Mouse (Mus musculus) C2C12 (cell line): ENCODE data around the gene Mettl27. TPM values are rescaled to one million over a fixed set of nuclear protein-coding genes. Genes with fewer than 3 reads are reported as not detected.
"Not testable (repeated sequence)": the region's sequence is repeated elsewhere in the genome, so short reads cannot be mapped to it uniquely, and the experiment has no call there.

Experiments
- H3K27me3 ChIP-seq: one replicate; pipeline ENCODE4 v1.6.1; 2011; ENCODE audit not compliant: control insufficient read depth, insufficient read depth, insufficient read length
- H3K36me3 ChIP-seq: one replicate; pipeline ENCODE4 v1.6.1; 2011; ENCODE audit not compliant: control insufficient read depth, insufficient read depth
- H3K4me3 ChIP-seq: one replicate; pipeline ENCODE4 v1.5.1; 2011; ENCODE audit warnings: mild to moderate bottlenecking, control low read depth; ENCODE audit not compliant: poor library complexity, insufficient read depth, severe bottlenecking
- H3K79me2 ChIP-seq: one replicate; pipeline ENCODE4 v1.6.1; 2011; ENCODE audit not compliant: control insufficient read depth, insufficient read depth
- H3K79me3 ChIP-seq: one replicate; pipeline ENCODE4 v1.6.1; 2011; ENCODE audit warnings: low read depth, control low read depth
- H3ac ChIP-seq: one replicate; pipeline ENCODE3; 2011; ENCODE audit warnings: low read depth; ENCODE audit not compliant: control insufficient read depth, insufficient read length
- CEBPB ChIP-seq: IDR thresholded peaks from one replicate; pipeline ENCODE4 v1.6.1; 2011; ENCODE audit warnings: low read depth, mild to moderate bottlenecking, control low read depth, moderate library complexity
- CTCF ChIP-seq: IDR thresholded peaks from one replicate; pipeline ENCODE4 v1.5.1; 2011; ENCODE audit not compliant: control insufficient read depth, insufficient read depth, insufficient read length
- FOSL1 ChIP-seq: IDR thresholded peaks from one replicate; pipeline ENCODE4 v1.8.0; 2011; ENCODE audit warnings: mild to moderate bottlenecking, low read length; ENCODE audit not compliant: poor library complexity, insufficient read depth, severe bottlenecking
- MAX ChIP-seq: IDR thresholded peaks from one replicate; pipeline ENCODE4 v1.6.1; 2011; ENCODE audit warnings: mild to moderate bottlenecking, control low read depth
- MYOD1 ChIP-seq: IDR thresholded peaks from one replicate; pipeline ENCODE4 v1.6.1; 2011; ENCODE audit warnings: low read depth; ENCODE audit not compliant: control insufficient read depth, insufficient read length
- MYOG ChIP-seq: IDR thresholded peaks from one replicate; pipeline ENCODE4 v1.6.1; 2011; ENCODE audit not compliant: control insufficient read depth, insufficient read length; ENCODE audit errors: extremely low read depth
- USF1 ChIP-seq: IDR thresholded peaks from one replicate; pipeline ENCODE4 v1.6.1; 2011; ENCODE audit warnings: low read depth, mild to moderate bottlenecking, control low read depth, moderate library complexity
- polyA plus RNA-seq: library from polyadenylated mRNA; unstranded; fragments of >200 nt; fragmentation: generic; extraction: Trizol; gene quantifications from one replicate; pipeline ENCODE4 v1.2.1, GENCODE M21; 2012; ENCODE audit warnings: missing spikeins

The Mettl27 gene
- polyA plus RNA-seq, 1 experiment, result 4.3 TPM

DNA sequence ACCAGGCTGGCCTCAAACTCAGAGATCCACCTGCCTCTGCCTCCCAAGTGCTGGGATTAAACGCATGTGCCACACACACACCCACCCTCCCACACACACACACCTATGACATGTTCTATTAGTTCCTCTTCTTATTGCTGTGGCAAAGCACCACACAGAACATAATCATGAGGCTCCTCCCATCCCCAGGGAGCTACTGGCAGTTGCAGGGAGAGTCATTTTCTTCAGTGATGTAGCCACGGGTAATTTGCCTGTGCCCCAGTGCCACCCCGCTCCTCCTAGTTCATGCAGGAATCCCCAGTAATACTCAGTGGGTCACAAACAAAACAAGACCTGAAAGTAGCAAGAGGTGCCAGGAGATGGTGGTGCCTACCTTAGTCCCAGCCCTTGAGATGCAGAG lies 2.5 kb downstream of the Mettl27 start:
- H3K36me3 ChIP-seq, result no peaks in the 10 kb centered on the region
- no peaks in the 10 kb centered on the region for H3K79me3 ChIP-seq
- TF ChIP-seq MAX (no peak), USF1 (no peak), CTCF (no peak)
- H3ac ChIP-seq, result no peak overlapping the region
- H3K79me2 ChIP-seq, result no peaks in the 10 kb centered on the region
- H3K4me3 ChIP-seq, result no peak overlapping the region
- no peaks in the 10 kb centered on the region for H3K27me3 ChIP-seq

- no peaks in the 10 kb centered on the region for H3K79me2 ChIP-seq
- no peak overlapping the region for H3K4me3 ChIP-seq
- no peaks in the 10 kb centered on the region for H3K36me3 ChIP-seq
- TF ChIP-seq CEBPB (no peak), USF1 (no peak)
- no peaks in the 10 kb centered on the region for H3K79me3 ChIP-seq
- no peaks in the 10 kb centered on the region for H3K27me3 ChIP-seq
- no peak overlapping the region for H3ac ChIP-seq
Measured at GRCm38 (mm10) chr5:134936051-134936450, 3.9 kb downstream of the Mettl27 start.

DNA sequence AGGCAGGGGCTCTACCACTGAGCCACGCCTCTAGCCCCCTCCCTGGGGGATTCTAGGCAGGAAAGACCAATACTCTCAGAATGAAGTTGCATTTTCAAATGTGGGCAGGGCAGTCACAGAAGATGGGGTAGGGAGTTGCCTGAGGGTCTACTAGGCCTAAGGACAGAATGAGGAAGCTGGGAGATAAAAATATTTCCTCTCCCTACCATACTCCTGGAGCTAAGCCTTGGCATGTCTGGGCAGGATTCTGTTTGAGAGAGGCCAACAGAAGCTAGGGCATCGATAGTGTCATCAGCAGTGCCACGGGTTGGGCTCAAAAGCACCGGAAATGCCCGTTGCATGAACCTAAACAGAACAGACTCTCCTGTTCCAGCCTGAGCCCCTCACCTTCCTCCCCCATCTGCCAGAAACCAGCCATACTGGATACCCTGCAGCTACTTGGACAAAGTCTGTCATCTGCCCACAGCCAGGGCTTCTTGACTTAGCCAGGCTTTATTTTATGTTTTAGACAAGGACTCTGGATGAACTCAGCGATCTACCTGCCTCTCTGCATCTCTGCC lies 4.5 kb downstream of the Mettl27 start:
- H3K79me2 ChIP-seq, result no peaks in the 10 kb centered on the region
- H3K27me3 ChIP-seq, result no peaks in the 10 kb centered on the region
- H3K79me3 ChIP-seq, result no peaks in the 10 kb centered on the region
- no peak overlapping the region for H3ac ChIP-seq
- H3K4me3 ChIP-seq, result no peak overlapping the region
- H3K36me3 ChIP-seq, result no peaks in the 10 kb centered on the region
- TF ChIP-seq MAX (no peak), MYOG (no peak), CTCF (no peak), MYOD1 (no peak), USF1 (no peak), FOSL1 (no peak), CEBPB (no peak)

DNA sequence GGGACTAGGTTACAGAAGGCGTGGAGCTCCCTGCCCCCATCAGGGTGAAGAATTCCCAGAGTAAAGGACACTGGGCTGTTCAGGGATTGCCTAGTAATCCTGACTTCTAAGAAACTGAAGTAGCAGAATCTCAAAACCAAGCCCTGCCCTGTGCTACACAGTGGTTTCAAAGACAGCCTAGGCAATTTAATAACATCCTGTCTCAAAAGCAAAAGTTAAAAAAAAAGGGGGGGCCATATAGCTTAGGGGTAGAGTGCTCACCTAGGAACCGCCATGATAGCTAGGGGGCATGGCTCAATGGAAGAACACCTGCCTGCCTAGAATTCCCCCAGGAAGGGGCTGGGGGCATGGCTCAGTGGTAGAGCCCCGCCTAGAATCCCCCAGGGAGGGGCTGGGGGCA lies 6.9 kb downstream of the Mettl27 start:
- Histone ChIP-seq H3K36me3 (no peaks in the 10 kb centered on the region), H3K27me3 (no peaks in the 10 kb centered on the region), H3K79me2 (no peaks in the 10 kb centered on the region), H3ac (no peak overlapping the region), H3K4me3 (no peak overlapping the region), H3K79me3 (no peaks in the 10 kb centered on the region)
- no peak for TF ChIP-seq USF1
- no peak for TF ChIP-seq MYOD1
- TF ChIP-seq MAX, result no peak
- TF ChIP-seq FOSL1, result no peak
- TF ChIP-seq CTCF, result no peak
- TF ChIP-seq CEBPB, result no peak
- TF ChIP-seq MYOG, result no peak

GRCm38 (mm10) chr5:134939554-134939953 lies 7.4 kb downstream of the Mettl27 start:
- not testable (repeated sequence) for H3K27me3 ChIP-seq, H3ac ChIP-seq, H3K79me2 ChIP-seq, H3K79me3 ChIP-seq, H3K36me3 ChIP-seq, H3K4me3 ChIP-seq

DNA sequence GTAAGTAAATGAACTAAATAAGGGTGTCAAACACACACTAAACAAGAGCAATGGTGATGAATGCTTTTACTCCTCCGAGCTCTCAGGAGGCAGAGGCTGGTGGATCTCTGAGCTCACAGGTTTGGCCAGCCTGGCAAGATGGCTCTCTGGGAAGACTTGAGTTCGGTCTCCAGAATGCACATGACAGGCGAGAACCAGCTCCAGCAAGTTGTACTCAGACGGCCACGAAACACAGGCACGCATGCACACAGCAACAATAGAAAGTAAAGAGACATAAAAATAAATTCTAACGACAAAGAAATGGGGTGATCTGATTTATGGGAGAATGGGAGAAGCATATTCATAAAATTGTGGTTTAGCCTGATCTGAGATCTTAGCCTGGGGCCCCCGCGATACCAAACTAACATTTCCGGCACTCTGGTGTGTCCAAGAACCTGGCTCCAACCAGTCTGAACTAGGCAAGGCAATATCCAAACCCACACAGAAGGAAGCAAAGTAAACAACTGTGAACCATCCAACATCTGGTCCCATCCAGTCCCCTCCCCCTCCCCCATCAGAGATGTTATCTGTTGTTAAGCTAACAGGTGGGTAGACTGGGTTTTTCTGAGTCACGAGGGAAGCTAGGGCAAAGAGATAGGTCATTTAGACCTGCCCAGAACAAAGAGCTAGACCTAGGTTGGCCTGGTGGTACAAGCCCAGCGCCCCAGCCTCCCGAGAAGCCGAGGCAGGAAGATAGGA lies 9.5 kb downstream of the Mettl27 start:
- Histone ChIP-seq H3ac (no peak overlapping the region), H3K79me3 (no peaks in the 10 kb centered on the region), H3K79me2 (no peaks in the 10 kb centered on the region), H3K4me3 (no peak overlapping the region), H3K36me3 (no peaks in the 10 kb centered on the region), H3K27me3 (no peaks in the 10 kb centered on the region)
- no peak for TF ChIP-seq MAX
- TF ChIP-seq MYOD1, result peak; percentile 63

GRCm38 (mm10) chr5:134942740-134943139 lies 10.6 kb downstream of the Mettl27 start:
- Histone ChIP-seq H3K79me3 (no peaks in the 10 kb centered on the region), H3K27me3 (no peaks in the 10 kb centered on the region), H3K79me2 (no peaks in the 10 kb centered on the region), H3K36me3 (no peaks in the 10 kb centered on the region), H3ac (no peak overlapping the region), H3K4me3 (no peak overlapping the region)
- TF ChIP-seq FOSL1, result no peak
- no peak for TF ChIP-seq MYOD1
- no peak for TF ChIP-seq MYOG
- no peak for TF ChIP-seq USF1
- TF ChIP-seq CTCF, result no peak
- TF ChIP-seq CEBPB, result no peak
- TF ChIP-seq MAX, result no peak
